Mouse (Mus musculus) spleen, adult 2 months (tissue): ENCODE results near the gene Fam117a.

Experiments
- CTCF ChIP-seq: fragments of 200-500 bp; IDR thresholded peaks from 2 replicates; pipeline ENCODE4 v1.5.1; 2011; ENCODE audit warnings: mild to moderate bottlenecking, inconsistent platforms; ENCODE audit not compliant: insufficient read depth, insufficient read length, insufficient replicate concordance; ENCODE audit errors: extremely low read depth
- POLR2A ChIP-seq: fragments of 200-500 bp; IDR thresholded peaks from 2 replicates; pipeline ENCODE4 v1.6.1; 2011; ENCODE audit warnings: low read depth, low read length, inconsistent platforms

DNA sequence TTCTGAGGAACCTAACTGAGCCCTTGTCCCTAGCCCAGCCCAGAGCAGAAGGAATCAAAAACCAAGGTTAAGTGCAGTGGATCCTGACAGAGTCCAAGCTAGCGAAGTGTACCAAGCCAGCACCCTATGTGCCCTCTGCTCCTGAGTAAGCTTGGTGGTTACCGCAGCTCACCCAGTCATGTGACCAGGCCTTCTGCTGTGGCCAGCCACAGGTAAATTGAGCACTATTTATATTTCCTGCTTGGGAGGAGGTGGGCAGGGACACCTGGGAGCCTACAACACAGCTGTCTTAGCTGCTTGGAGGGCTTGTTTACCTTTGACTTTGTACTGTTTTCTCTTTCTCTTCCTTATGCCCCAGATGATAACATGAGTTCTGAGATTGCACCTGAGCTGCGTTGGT, 14.1 kb downstream of the Fam117a start:
- TF ChIP-seq CTCF (no peak), POLR2A (no peak)
